Mouse (Mus musculus) brown adipose tissue, adult 24 weeks (tissue): Measurements from ENCODE around the gene Gpr65. TPM values are rescaled to one million over a fixed set of nuclear protein-coding genes. Genes with fewer than 3 reads are reported as not detected.
"Not testable (repeated sequence)": the region's sequence is repeated elsewhere in the genome, so short reads cannot be mapped to it uniquely, and the experiment has no call there.

ENCODE experiments used
- H3K27ac ChIP-seq: fragments of 200-500 bp; replicated peaks from 2 replicates; pipeline ENCODE4 v1.5.1; 2012; ENCODE audit warnings: low read depth, mild to moderate bottlenecking, low read length
- H3K4me1 ChIP-seq: fragments of 200-500 bp; 2 replicates; pipeline ENCODE4 v1.6.1; 2012; ENCODE audit warnings: low read length, mixed read lengths; ENCODE audit not compliant: control insufficient read depth, insufficient read depth, insufficient read length
- H3K4me3 ChIP-seq: fragments of 200-500 bp; 2 replicates; pipeline ENCODE4 v1.5.1; 2012; ENCODE audit warnings: low read depth, mild to moderate bottlenecking, low read length, moderate library complexity; ENCODE audit not compliant: insufficient read depth
- polyA plus RNA-seq: library from polyadenylated mRNA; stranded (reverse); fragments of >200 nt; gene quantifications from 2 replicates; pipeline ENCODE4 v1.2.4, GENCODE M21; 2012; ENCODE audit not compliant: missing spikeins, insufficient read depth, insufficient read length

The Gpr65 gene
- polyA plus RNA-seq, result 0.54 and 1.7 TPM in 2 replicates

- Histone ChIP-seq H3K4me3 (peak within 1 kb of the TSS; percentile 26; the same call in 1 of the 2 replicates), H3K4me1 (no peaks in the 10 kb centered on the region), H3K27ac (peak within 1 kb of the TSS; percentile 55; the same call in 1 of the 2 replicates)
These were observed at the start of gene Gpr65 for GRCm38 (mm10) chr12:98268441-98269369. Gpr65 (plus strand) TSS chr12:98268635.

GRCm38 (mm10) chr12:98223286-98223685, 45.1 kb upstream of the Gpr65 start:
- H3K27ac ChIP-seq, result no peak overlapping the region
- no peak overlapping the region for H3K4me3 ChIP-seq
- H3K4me1 ChIP-seq, result no peaks in the 10 kb centered on the region

DNA sequence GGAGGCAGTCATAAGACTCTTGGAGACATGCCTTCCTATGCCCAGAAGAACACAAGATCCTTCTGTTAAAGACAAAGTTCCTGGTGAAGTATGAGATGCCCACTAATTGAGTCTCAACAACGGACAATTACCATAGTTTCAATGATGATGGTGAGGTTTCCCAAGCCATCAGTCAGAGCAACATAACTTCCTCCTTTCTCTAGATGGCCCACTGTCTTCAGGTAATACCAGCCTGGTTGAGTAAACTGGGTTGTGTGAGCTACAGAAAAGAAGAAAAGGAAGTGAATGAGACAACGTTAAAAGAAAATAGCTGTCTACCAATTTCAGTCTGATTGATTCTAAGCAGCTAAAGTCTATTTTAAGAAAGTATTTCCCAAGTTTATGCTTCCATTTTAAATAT, 41.4 kb upstream of the Gpr65 start:
- H3K4me3 ChIP-seq, result no peak overlapping the region
- no peaks in the 10 kb centered on the region for H3K4me1 ChIP-seq
- H3K27ac ChIP-seq, result no peak overlapping the region

DNA sequence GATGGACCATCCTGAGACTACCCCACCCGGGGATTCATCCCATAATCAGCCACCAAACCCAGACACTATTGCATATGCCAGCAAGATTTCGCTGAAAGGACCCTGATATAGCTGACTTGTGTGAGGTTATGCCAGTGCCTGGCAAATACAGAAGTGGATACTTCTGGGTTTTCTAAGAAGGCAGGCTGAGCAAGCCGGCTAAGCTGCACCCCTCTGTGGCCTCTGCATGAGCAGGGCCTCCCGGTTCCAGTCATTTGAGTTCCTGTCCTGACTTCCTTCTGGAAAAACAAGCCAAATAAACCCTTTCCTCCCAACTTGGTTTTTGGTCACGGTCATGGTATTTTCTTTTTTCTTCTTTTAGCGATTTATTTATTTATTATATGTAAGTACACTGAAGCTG, 30.0 kb upstream of the Gpr65 start:
- H3K4me1 ChIP-seq, H3K4me3 ChIP-seq, H3K27ac ChIP-seq: not testable (repeated sequence)

DNA sequence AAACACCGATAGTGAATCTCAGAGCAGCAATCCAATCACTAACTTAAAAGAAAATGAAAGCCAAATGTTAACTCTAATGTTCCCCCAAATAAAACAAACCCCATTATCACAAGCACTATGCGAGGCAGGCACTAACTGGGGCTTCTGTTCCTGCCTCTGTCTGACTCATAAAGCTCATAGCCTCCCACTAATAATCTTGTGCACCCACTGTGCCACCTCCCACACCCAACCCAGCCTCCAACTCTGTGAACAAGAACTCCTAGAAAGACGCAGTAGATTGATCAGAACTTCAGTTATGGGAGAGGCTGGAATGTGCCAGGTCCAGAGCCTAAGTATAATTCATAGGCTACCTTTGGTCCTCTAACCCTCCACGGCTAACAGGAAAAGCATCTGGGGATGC, 24.3 kb upstream of the Gpr65 start:
- H3K27ac ChIP-seq, result no peak overlapping the region
- no peaks in the 10 kb centered on the region for H3K4me1 ChIP-seq
- no peak overlapping the region for H3K4me3 ChIP-seq

GRCm38 (mm10) chr12:98244865-98245264, 23.6 kb upstream of the Gpr65 start:
- Histone ChIP-seq H3K27ac (no peak overlapping the region), H3K4me1 (no peaks in the 10 kb centered on the region), H3K4me3 (no peak overlapping the region)

GRCm38 (mm10) chr12:98246835-98247234, 21.6 kb upstream of the Gpr65 start:
- H3K27ac ChIP-seq, result no peak overlapping the region

GRCm38 (mm10) chr12:98249671-98250070, 18.8 kb upstream of the Gpr65 start:
- Histone ChIP-seq H3K4me1 (no peaks in the 10 kb centered on the region), H3K27ac (no peak overlapping the region), H3K4me3 (no peak overlapping the region)

More at GRCm38 (mm10) chr12:98246835-98247234, 21.6 kb upstream of the Gpr65 start:
- Histone ChIP-seq H3K4me3 (no peak overlapping the region), H3K4me1 (no peaks in the 10 kb centered on the region)

DNA sequence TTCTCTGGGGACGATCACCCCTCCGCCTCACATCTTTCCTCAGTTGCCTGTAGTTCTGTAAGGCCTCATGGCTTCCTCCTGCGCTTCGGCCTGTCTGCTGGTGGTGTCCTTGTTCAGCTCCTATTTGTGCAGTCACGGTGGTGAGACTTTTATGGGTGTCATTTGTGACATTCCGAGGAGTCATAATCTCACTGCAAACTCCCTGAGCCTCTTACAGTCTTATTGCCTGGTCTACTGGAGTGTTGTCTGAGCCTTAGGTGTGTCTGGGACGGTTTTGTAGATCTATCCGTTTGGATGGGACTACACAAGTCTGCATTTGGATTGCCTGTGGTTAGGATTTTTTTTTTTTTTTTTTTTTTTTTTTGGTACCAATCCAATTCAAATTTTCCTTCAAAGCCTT, 18.1 kb upstream of the Gpr65 start:
- no peak overlapping the region for H3K4me3 ChIP-seq
- no peaks in the 10 kb centered on the region for H3K4me1 ChIP-seq
- no peak overlapping the region; the same call in 1 of the 2 replicates for H3K27ac ChIP-seq

DNA sequence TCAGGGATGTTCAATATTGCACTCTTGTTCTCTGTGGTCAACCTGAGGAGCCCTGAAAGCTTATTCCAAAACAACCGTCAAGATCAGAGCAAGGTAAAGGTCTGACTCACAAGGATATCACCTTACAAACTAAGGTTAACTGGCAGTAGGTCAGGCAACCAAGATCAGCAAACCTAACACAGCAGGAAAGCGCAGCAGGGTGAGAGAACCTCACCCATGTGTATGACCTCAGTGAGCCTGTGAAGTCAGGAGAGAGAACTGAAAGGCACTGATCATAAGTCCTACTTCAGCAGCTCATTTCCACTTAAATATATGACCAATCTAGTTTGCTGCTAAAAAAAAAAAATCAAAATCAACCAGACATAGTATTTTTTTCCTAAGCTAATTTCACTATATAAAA, 16.0 kb upstream of the Gpr65 start:
- H3K27ac ChIP-seq, result no peak overlapping the region
- no peak overlapping the region for H3K4me3 ChIP-seq
- no peaks in the 10 kb centered on the region for H3K4me1 ChIP-seq

GRCm38 (mm10) chr12:98255373-98255995, 13.0 kb upstream of the Gpr65 start:
- Histone ChIP-seq H3K4me3 (no peak overlapping the region), H3K4me1 (no peaks in the 10 kb centered on the region), H3K27ac (no peak overlapping the region)

- no peak overlapping the region; the same call in 1 of the 2 replicates for H3K27ac ChIP-seq
- no peaks in the 10 kb centered on the region for H3K4me1 ChIP-seq
- peak overlapping the region; percentile 93 for H3K4me3 ChIP-seq
These were observed 10.0 kb upstream of the Gpr65 start for GRCm38 (mm10) chr12:98258371-98258844.

DNA sequence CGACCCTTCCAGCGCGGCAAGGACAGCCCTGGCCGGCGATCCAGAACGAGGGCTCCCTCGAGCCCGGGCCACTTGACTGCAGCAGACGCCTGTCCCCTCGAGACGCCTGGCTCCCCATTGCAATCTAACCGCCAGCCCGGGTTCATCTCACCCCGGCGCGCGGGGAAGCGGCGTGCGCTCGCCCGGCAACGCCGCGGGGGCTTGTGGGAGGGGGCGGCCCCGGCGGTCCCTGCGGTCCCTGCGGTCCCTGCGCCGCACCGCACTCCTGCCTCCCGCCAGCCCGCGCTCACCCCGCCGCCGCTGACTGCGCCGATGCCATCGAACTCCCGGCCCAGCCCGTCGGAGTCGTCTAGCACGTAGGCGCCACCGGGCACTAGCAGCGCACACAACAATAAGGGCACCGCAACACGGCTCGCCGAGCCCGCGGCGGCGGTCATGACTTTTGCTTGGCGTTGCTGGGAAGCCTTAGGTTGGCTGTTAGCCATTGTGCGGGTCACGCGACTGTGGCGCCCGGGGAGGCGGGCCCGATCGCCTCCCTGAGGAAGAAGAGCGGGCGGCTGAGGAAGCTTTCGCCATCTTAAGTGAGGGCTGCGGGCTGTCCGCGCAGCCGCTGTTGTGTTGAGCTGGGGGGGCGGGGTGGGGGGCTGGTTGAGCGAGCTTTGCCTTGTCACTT, 9.5 kb upstream of the Gpr65 start, which contains the start of gene Galc:
TSS of gene Galc (minus strand) at position 615 of the 673 bp plus-strand sequence.
- Histone ChIP-seq H3K4me1 (no peaks in the 10 kb centered on the region), H3K27ac (peak within 1 kb of the TSS; percentile 78), H3K4me3 (peak within 1 kb of the TSS; percentile 93)

- H3K27ac ChIP-seq, result peak overlapping the region; percentile 60
- no peaks in the 10 kb centered on the region for H3K4me1 ChIP-seq
- peak overlapping the region; percentile 93 for H3K4me3 ChIP-seq
These were observed 8.9 kb upstream of the Gpr65 start for GRCm38 (mm10) chr12:98259518-98259852.

GRCm38 (mm10) chr12:98265697-98266096, 2.7 kb upstream of the Gpr65 start:
- Histone ChIP-seq H3K4me3 (no peak overlapping the region), H3K27ac (peak overlapping the region; percentile 60), H3K4me1 (no peaks in the 10 kb centered on the region)
